Mouse (Mus musculus) splenic B cell, adult 2 months (primary cell): ENCODE results near the gene Arhgap25.
A peak's percentile ranks its signal among the peaks of the same experiment; 100 is the strongest.

Experiments used
- DNase-seq: peaks from one replicate; pipeline ENCODE4 v3.0.0-alpha.2; 2011; ENCODE audit warnings: low read depth, low spot score
- H3K27me3 ChIP-seq: 2 replicates; pipeline ENCODE4 v1.6.1; 2012; ENCODE audit warnings: mild to moderate bottlenecking, low read length, moderate library complexity, mixed read lengths; ENCODE audit not compliant: control insufficient read depth, poor library complexity, insufficient read depth, severe bottlenecking
- H3K36me3 ChIP-seq: 2 replicates; pipeline ENCODE4 v1.6.1; 2012; ENCODE audit warnings: mild to moderate bottlenecking, low read length, moderate library complexity, mixed read lengths; ENCODE audit not compliant: control insufficient read depth, poor library complexity, insufficient read depth, severe bottlenecking

The Arhgap25 gene

DNA sequence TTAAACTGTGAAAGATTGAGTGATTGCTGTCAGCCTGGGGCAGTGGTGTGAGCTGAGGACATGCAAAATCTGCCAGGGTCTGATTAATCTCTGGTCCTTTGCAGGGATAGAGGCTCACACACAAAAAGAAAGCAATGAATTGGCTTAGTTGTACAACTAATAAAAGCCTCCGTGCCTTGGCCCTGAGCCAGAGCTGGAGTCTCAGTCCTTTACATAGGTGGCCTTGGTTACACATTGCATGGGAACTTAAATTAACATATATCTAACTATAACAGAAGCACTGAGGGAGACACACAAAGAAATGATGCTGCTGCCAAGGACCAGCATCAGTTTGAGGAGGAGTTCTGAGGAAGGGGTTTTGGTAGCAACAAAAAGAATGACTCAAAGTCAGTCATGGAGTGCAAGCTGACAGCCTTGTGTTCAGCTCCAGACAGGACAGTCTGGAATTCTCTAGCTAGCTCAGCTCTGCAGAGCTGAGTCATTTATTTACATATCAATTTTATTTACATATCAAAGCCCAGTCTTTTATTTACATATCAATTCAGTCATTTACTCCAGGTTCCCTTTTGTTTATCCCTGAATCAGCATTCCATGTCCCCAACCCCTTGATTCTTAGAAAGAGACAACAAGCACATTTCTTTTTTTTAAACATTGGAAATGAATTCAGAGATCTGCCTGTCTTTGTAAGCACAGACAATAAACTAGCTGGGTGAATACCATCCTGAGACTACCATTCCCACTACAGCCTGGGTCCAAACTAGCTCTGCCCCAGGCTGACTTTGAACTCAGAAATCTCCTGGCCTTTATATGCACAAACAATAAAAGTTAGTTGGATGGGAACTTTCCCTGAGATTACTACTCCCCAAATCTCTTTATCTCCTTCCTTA, 12.5 kb upstream of the Arhgap25 start:
- DNase-seq = no peak
- Histone ChIP-seq H3K27me3 (no peaks in the 10 kb centered on the region), H3K36me3 (no peaks in the 10 kb centered on the region)

DNA sequence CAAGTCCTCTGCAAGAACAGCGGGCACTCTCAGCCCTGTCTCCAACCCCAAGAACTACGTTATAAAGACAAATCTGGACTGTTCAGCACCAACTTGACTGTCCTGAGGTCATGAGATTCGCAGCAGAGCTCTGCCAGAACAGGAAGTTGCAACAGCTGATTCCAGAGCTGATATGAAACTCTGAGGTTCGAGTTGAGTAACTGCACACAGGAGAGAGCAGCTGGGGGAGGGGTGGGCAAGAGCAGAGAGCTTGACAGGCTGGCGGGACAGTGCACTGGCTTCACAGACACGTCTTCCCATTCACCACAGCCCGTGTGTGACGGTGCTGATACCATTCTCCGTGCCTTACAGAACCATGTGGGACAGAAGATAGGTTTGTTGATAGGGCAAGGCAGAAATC, 9.0 kb upstream of the Arhgap25 start:
- no peaks in the 10 kb centered on the region; the same call in 1 of the 2 replicates for H3K36me3 ChIP-seq
- H3K27me3 ChIP-seq = no peaks in the 10 kb centered on the region
- peak; percentile 91 for DNase-seq

DNA sequence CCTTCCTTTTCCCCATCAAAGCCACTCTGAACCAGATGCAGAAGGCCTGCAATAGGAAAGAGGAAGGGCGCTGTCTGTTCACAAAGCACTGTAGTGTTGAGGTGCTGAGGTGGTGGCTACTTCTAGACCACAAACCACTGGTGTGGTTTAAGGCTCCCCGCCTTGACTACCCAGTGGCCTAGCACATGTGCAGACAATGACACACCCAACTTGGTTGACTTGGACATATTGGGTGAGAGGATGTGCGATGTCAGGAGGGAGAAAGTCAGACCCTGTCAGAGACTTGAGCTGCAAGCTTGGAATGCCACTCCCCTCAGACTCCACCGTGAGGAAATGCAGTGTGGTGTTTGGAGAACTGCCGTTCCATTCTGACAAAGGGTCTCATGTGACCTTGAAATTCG, 8.1 kb upstream of the Arhgap25 start:
- Histone ChIP-seq H3K27me3 (no peaks in the 10 kb centered on the region), H3K36me3 (no peaks in the 10 kb centered on the region; the same call in 1 of the 2 replicates)
- DNase-seq = peak; percentile 86

DNA sequence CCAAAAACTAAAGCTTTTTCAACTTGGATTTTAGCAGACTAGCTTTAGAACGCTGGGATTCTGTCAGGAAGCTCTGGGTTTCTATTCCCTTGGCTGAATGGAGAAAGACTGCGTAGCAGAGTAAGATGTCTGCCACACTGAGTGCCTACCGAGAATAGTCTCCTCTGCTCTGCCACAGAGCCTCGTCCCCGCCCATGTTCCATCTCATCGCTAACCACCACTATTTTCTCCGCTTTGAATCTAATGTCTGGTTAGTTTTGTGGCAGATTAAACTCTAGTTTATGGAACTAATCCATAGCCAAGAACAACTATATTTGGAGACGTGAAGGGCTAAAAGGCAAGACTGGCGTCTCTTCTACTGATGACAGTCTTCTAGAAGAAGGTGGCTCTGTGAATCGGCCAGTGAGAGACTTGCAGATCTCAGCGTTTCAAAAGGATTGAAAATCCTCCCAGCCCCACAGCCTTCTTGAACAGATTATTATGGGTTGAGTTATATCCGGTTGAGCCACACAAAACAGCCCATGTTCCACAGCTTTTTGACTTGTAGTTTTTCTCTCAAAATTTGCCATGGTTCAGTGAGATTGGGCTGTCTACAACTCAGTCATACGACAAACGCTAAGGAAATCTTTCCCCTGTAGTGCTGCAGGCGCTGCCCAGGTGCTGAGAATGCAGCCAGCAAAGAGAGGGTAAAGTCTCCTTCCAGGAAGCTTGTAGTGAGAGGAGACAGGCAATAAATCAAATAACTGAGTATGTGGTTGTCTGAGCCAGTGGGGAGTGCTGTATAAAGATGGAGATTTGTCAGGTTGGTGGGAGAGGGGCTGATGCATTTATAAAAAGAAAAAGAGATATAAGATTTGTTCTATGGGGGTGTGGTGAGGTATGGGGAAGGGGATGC, 5.6 kb upstream of the Arhgap25 start:
- H3K27me3 ChIP-seq = no peaks in the 10 kb centered on the region

DNA sequence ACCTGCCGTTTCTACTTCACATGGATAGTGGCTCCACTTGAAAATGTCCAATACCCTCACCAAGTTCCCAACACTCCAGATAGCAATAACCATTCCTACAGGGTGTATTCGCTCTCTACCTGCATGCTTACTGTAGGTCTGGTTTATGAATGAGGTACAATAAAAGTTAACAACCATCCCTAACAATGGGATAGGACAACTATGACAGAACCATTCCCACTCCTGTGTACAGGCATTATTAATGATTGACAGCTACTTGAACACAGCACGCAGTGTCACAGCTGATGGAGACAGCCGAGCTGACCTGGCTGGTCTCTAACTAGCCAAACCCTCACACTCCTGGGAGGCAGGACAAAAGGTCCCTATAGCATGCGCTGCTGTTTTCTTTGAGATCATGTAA, 4.6 kb upstream of the Arhgap25 start:
- H3K36me3 ChIP-seq = no peaks in the 10 kb centered on the region; the same call in 1 of the 2 replicates
- no peak for DNase-seq
- H3K27me3 ChIP-seq = no peaks in the 10 kb centered on the region

More for the DNA sequence above, 5.6 kb upstream of the Arhgap25 start:
- DNase-seq = peak; percentile 39
- H3K36me3 ChIP-seq = no peaks in the 10 kb centered on the region; the same call in 1 of the 2 replicates

DNA sequence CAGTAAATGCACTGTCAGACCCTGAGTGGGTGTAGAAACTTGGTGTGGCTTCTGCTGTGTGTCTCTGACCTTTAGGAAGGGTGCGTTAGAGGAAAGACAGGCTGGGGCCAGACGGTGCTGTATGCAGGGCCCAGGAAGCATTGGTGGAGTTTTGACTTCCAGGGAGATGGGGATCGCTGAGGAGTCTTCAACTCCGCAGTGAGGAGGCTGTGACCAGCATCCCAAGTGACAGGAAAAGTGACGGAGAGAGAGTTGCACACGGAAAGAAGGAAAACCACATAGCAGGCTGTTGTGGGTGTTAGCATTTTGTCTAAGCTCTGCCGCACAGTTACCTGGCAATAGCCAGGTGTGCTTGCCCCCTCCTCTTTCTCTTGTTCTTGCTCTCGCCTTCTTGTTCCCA, 3.2 kb upstream of the Arhgap25 start:
- no peak for DNase-seq
- H3K36me3 ChIP-seq = no peaks in the 10 kb centered on the region; the same call in 1 of the 2 replicates
- no peaks in the 10 kb centered on the region for H3K27me3 ChIP-seq

DNA sequence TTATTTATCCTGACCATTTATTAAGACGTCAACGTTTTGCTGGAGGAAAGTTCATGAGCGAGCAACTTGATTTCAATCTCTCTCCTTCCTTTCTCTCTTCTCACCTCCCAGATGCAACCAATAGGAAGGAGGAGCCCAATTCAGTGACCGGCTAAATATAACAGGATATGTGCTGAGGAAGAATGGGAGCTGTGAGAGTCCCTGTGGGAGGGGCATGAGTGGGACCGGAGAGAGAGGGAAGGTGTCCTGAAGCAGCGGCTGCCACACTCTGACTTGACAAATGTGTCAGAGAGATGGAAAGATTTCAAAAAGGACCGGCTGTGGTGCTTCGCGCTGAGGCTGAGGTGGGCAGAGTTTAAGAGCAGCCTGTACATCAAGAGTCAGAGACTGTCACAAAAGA, 2.6 kb upstream of the Arhgap25 start:
- Histone ChIP-seq H3K27me3 (no peaks in the 10 kb centered on the region), H3K36me3 (no peaks in the 10 kb centered on the region; the same call in 1 of the 2 replicates)
- no peak for DNase-seq

DNA sequence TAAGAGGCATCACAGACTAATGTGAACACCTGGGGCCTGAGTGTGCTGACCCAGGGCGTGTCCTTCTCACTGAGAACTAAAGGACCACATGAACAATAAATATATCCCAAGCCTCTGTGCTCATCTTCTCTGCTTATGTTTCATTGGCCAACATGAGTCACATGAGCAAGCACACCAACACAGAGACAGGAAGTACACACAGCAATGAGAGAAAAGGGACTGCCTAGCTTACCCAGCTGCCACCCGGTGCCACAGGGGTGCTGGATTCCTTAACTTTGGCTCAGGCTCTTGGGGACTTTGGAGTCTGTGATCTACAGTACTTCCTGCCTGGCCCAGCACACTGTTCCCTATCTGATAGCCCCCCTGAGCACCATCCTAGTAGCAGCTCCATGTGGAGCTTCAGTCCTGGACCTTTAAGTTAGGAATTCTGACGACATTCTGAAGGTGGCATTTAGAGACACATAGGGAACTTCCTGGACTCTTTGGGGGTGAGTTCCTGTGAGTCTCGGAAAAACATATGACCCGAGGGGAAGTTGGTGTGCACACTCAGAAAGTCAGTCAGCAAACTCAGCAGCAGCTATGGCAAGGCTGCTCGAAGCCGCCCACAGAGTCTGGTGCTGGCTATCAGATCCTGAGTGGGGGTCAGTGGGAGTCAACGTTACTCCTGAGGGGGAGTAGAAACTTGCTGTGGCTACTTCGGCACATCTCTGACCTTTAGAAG, 2.0 kb upstream of the Arhgap25 start:
- peak; percentile 78 for DNase-seq
- no peaks in the 10 kb centered on the region for H3K27me3 ChIP-seq
- no peaks in the 10 kb centered on the region; the same call in 1 of the 2 replicates for H3K36me3 ChIP-seq

DNA sequence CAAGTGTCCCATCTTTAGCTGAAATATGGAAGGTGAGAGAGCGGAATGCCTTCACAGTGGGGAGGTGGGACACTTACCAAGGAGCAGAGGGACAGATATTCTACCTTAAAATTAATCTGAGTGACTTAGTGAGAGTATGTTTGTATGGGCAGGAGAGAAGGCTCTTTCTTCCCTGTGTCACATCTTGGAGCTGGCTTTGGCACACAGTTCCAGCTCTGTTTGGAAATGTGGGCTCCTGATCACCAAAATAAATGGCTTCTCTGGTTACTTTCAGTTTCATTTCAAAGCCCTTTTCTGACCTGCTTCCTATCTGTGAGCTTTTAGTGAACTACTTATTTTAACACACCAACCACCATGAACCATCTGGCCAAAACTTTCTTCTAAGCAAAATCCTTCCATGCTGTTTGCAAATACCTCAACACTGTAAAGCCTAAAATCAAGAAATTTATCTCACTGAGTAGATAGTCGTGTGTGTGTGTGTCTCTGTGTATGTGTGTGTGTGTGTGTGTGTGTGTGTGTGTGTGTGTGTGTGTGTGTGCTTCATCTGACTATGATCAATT, 1.5 kb downstream of the Arhgap25 start:
- DNase-seq = peak; percentile 53
- Histone ChIP-seq H3K36me3 (no peaks in the 10 kb centered on the region), H3K27me3 (no peaks in the 10 kb centered on the region)

DNA sequence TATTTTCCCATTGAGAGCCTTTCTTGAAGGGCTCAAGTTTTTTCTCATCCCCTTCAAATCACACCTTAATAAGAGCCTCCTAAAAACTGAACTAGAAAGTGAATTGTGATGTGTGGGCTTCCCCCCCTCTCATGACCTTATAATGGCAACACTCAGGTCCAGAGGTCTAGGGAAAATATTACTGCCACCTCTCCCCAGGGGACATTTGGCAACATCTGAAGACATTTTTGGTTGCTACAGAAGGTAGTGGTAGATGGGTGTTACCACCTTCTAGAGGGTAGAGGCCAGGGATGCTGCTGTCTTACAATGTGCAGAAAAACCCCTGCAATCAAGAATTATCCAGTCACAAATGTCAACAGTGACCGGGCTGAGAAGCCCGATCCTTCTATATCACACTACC, 2.7 kb downstream of the Arhgap25 start:
- H3K36me3 ChIP-seq = no peaks in the 10 kb centered on the region
- peak; percentile 36 for DNase-seq
- H3K27me3 ChIP-seq = no peaks in the 10 kb centered on the region

DNA sequence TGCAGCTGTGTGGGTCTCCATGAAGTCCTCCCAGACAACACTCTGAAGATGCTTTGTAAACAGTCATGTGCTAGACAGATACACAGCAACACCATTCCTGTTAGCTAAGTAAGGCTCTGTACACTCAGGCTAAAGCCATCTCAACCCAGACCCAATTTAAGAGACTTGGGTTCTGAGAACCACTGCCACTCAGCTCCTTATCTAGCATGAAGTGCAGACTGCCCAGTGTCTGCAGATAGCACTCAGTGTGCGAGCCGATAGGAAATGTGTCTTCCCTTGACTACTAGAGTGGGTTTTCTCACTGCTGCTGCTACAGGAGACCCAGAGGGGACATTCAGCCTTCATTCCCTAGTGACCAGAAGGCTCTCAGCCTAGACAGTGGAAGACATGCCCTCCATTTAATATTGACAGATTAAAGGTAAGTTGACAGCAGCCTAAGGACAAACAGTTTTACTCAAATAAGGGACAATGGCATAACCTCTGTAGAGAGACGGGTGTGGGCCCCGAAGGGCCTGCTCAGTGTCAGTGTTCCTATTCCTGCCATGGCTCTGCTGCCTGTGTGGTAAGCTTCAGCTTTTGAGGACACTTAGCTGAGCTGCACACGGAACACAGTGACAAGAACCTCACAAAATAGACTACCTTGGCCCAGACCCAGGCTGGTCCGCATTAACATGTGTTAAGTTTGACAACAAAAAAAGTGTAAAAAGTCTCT, 5.1 kb downstream of the Arhgap25 start:
- H3K27me3 ChIP-seq = no peaks in the 10 kb centered on the region
- H3K36me3 ChIP-seq = no peaks in the 10 kb centered on the region
- no peak for DNase-seq

DNA sequence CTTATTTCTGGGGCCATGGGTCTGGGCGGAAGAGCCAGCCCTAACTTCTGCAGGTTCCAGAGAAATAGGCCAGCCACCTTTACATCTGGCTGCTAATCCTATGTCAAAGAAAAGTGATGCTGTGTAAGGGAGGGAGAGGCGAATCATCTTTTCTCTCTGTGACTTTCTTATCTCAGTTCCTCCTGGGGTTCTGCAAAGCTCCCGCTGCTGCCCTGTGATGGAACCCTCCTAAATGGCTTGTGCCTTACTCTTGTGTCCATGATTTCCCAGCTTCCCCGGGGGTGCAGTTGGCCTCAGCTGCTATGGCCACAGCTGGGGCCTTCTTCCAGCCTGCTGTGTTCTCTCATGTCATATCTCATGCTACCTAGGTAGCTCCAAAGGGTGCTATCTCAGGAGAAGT, 5.7 kb downstream of the Arhgap25 start:
- no peak for DNase-seq
- no peaks in the 10 kb centered on the region for H3K27me3 ChIP-seq
- no peaks in the 10 kb centered on the region for H3K36me3 ChIP-seq

DNA sequence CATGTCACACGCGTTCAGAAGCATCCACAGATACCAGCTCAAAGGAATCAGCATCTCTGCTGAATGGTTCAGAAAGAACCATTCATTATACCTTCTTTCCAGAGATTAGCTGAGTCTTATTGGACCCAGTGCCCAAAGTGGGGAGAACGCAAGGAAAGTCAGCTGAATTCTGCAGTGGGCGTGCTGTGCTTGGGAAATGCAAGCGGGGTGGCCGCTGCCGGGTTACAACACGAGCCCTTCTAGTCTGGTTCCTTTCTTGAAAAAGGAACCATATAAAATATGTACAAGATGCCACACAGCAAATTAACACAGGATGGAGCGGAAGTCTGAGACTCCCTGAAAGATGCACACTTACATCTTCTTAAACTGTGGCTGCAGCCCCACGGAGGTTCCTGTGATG, 7.9 kb downstream of the Arhgap25 start:
- no peaks in the 10 kb centered on the region; the same call in 1 of the 2 replicates for H3K36me3 ChIP-seq
- no peaks in the 10 kb centered on the region for H3K27me3 ChIP-seq
- DNase-seq = no peak

DNA sequence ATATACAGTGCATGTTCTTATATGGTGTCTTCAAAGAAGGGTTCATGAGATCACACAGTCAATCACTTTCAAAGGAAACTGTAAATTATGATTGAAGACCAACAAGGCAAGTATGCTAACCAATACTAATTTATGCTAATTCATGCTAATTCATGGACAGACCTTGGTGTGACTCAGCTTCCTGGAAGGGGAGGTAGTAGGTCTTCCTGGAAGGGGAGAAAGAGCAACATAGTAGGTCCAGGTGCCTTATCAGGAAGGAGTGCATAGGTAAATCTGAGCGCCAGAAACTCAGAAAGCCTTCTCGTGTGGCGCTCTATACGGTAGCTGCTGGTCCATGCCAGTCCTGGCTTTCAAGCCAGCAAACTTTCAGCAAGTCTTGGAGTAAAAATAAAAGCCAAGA, 8.8 kb downstream of the Arhgap25 start:
- Histone ChIP-seq H3K27me3 (no peaks in the 10 kb centered on the region), H3K36me3 (no peaks in the 10 kb centered on the region; the same call in 1 of the 2 replicates)
- DNase-seq = no peak
